Mouse (Mus musculus): Measurements from ENCODE around the gene Parp14.
"Not testable (repeated sequence)": the region's sequence is repeated elsewhere in the genome, so short reads cannot be mapped to it uniquely, and the experiment has no call there.

Parp14 gene

DNA sequence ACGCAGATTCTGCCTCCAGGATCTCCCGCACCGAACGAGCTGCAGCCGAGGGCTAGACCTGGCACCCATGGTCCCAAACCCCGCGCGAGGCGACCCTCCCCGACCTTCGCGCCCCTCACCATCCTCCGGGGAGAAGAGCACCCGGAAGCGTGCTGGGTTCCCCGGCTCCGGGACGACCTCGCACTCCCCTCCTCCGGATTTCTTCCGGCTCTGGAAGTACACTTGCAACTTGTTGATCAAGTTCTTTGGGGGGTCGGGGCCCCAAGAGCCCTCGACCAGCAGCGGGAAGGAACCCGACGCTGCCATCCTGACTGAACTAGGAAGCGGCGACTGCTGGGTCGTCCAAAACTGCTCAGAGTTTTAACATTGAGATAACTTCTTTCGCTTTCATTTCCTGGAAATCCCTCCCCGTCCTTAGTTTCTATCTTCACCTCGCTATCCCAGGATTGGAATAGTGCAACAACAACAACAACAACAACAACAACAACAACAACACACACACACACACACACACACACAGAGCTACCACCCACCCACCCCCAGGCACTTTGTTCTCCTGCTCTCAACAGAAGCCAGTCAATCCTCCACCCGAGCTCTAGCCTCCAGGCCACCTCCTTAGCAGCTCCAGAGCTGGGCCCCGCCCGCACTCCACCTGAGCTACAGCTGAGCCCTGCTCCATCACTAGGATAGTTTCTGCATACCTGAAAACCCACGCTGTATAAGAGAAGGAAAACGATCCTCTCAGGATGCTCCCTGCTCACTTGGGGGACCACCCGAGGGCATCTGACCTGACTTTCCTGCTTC is at the start of gene Parp14:
Gene Parp14 (minus strand): TSS at position 497 of the 804 bp plus-strand sequence.
- DNase-seq (ENCODE audit: low read depth, low spot score), result no peak

DNA sequence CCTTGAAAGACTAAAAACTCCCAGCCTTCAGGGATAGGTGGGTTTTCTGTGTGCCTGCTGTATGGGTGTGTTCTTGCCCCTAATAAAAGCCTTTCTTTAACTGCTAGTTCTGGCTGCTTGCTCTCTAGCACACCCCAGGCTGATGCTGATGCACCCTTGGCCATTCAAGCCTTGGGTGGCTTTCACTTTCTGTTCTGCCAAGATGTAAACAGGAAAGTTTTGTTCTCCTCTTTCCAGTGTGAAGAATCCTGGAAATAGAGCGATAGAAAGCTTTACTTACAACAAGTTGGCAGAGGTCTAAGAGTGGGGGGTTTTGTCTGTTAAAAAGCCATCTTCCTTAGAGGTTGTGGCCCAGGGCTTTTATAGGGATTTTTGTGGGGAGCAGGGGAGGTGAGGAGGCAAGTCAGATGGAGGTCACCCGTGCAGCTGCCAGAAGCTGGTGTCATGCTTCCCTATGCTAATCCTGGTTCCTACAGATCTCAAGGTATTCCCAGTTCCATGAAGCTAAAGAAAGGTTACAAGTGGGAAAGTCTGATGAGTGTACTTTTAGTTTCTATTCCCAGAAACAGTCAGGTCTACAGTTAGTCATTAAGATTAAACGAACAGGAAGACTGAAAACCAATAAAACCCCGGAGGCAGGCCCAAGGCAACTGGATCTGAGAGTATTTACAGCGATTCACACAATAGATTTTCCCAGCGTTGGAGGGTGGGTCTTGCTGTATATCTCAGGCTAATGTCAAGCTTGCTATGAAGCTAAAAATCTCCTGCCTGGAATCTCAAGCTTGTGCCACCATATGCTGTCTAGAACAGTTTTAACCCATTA is 47.6 kb upstream of the Parp14 start:
- DNase-seq (ENCODE audit: low read depth, low spot score), result no peak

DNA sequence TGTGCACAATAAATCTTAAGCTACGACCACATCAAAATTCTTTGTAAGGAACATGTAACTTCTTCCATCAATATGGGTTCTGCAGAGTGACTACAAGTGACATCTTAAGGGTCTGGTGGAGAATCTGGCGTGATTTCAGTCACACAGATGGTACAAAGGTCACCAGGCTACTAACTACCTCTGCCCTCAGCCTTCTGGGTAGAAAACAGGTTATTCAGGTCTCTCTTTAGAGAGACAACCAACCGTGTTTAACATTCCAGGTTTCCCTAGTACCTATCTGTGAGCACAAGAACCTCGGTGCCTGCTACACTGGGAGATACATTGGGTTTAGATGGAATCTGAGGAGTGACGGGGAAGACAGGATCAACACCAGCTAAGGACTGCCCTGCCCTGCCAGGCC is 43.0 kb upstream of the Parp14 start:
- no peak for DNase-seq (ENCODE audit: low read depth, low spot score)

DNA sequence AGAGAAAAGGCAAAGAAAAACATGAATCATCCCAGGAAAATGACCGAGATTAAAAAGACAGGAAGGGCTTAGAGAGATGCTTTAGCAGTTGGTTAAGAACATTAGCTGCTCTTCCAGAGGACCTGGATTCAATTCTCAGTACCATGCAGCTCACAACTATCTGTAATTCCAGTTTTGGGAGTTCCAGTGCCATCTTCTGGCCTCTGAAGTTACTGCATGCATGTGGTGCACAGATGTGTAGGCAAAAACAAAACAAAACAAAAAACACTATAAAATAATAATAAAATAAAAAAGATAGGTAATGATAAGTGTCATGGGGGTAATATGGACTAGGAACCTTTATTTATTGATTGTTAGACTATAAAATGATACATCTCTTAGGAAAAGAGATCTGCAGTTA is 42.2 kb upstream of the Parp14 start:
- DNase-seq (ENCODE audit: low read depth, low spot score), result no peak

DNA sequence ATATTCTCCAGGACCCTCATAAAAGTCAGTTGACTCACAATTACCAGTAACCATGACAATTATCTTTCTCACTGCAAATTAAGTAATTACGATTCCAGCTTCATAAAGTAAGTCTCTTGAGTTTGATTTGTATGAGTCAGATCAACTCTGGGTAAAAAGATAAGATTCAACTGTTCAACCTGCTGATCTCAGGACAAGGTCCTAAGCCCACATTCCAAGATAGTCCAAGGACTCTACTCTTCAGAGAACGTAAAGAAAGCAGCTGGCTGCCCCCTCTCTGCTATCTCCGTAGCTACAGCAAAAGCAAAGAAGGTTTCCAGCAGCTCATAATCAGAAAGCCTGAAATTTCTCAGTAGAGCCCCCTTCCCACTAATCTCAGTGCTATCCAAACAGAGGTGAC is 40.1 kb upstream of the Parp14 start:
- DNase-seq (ENCODE audit: low read depth, low spot score), result no peak

DNA sequence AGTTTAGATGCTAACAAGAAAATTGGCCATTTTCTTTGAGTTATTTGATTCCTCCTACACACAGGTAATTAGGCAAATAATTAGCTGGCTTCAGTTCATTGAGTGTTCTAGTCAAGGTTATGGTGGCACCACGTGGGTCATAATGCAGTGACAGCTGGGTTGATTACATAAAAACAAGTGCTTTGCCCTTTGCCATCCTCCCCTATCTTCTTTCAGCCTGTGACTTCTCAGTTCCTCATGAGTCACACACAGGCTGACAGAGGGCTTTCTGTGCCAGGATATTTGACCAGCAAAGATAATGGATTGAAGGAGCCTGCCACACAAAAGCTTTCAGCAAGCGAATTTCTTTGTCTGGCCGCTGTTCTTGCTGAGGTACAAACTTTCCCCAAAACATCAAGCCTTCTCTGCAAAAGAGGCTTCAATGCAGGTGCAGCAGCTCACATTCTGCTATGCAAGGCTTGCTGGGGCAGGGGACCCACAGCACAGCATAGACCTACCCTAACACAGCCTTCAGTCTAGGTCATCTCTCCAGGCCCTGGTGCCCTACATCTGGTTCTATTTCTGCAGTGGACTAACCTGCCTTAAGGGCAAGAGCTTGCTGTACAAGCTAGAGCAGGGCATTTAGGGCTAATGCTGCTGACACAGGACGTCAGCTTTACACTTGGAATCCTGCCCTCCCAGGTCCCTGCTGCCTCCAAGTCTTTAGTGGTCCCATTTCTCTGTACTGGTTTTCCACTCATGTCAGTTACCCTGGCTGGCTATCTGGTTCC is 36.3 kb upstream of the Parp14 start:
- no peak for DNase-seq (ENCODE audit: low read depth, low spot score)

DNA sequence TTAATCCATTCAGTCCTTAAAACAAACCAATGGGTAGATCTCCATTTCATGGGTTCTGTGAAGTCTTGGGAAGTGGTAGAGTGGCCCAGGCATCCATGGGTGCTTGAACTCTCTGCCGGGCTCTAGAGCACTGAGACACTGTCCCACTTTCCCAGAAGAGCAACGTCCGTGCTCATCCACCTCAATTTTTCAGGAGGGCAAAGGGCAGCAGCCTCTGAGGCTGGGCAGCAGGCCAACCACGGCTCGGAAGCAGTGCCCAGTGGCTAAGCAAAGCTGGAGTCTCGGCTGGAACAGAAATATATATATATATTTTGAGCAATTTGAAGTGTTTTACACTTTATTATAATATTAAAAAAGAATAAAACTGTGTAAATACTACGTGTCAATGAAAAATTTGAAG is 35.5 kb upstream of the Parp14 start:
- no peak for DNase-seq (ENCODE audit: low read depth, low spot score)

DNA sequence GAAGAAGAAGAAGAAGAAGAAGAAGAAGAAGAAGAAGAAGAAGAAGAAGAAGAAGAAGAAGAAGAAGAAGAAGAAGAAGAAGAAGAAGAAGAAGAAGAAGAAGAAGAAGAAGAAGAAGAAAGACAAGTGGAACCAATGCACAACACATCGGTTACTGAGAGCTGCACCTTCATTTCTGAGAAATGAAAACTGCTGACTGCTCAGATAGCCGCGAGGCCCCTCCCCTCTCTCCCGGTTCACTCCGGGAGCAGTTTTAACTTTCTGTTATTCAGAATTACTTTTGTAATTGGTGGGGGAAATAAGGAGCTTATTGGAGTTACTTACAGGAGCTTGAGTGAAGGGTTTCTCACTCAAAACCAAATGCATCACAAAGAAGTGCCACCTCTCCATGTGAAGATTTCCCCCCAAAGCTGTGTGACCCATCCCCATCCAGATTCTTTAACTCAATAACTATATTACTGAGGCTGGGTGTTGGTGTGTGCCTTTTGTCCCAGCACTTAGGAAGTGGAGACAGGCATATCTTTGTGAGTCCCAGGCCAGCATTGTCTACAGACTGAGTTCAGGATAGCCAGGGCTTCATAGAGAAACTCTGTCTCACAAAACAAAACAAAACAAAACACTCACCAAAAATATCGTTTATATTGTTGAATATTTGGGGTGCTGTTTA is 34.6 kb upstream of the Parp14 start:
- no peak for DNase-seq (ENCODE audit: low read depth, low spot score)

DNA sequence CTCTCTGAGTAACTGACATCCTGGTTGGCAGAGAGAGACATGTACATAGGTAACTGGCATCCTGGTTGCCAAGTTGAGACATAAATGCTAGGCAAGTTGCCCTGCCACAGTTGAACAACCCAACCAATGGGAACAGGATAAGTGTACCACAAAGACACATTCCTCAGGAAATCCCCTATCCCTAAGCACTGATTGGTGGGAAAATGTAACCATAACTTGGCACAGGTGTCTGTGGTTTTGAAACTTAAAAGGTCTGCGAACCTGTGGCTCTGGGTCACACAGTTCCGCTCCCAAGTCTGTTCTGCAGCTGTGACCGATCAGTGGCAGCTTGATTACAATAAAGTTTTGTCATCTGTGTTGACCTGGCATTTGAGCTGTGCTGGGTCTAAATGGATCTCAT is 34.0 kb upstream of the Parp14 start:
- no peak for DNase-seq (ENCODE audit: low read depth, low spot score)

DNA sequence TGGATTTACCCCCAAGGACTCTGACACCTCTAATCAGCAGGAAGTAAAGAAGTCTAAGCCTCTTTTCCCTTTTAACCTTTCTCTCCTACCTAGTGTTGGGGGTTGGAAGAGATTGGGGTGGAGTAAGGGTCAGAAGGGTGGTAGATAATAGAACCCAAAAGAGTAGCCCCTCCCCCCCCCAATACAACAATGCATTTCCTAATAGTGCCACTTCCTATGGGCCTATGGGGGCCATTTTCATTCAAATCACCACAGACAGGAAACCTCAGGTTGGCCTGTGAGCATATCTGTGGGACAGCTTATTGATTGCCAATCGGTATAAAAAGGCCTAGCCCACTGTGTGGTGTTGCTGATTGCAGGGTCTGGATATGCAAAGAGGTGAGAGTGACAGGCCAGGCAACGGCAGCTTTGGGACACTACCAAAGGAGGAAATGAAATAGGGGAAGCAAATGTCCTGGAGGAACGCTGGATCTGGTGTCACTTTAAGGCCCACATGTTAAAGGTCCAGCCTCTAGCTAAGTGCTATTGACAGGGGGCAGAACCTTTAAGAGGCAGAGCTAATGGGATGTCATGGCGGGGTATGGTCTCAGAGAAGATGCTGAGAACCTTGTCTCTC is 32.9 kb upstream of the Parp14 start:
- no peak for DNase-seq (ENCODE audit: low read depth, low spot score)

DNA sequence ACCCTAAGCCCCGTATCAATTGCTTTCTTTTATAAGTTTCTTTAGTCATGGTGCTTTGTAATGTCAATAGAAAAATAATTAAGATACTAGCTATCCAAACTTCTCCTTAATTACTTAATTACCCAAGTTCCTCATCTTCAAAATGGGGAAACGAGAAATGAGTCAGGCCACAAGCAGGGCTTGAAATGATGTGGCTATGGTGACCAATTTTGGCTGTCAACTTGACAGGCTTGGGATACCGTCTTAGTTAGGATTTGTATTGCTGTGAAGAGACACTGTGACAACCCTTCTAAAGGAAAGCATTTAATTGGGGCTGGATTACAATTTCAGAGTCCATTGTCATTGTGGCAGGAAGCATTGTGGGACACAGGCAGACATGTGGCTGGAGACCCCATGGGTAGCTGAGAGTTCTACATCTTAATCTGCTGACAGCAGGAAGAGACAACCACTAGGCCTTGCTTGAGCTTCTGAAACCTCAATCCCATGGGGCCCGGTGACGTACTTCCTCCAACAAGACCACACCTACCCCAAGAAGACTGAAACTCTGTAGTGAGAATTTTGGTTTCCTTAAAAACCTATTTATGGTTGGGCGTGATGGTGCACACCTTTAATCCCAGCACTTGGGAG is 31.8 kb upstream of the Parp14 start:
- no peak for DNase-seq (ENCODE audit: low read depth, low spot score)

DNA sequence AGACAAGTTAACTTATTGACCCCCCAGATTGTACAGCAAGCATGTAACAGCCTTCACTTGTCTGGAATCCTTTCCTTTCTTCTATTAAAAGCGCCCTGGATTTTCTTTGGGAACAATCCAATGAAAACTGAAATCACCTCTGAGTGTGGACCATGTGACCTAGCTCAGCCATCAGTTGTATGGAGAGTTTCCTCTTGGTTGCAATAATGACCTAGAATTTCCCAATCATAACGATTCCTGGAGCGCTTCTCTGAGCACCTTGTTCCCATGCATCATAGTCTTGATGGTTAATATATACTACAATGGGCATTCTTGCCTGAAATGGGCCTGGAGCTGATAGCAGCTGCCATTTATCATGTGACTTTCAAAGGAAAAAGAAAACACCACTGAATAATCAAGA is 29.2 kb upstream of the Parp14 start:
- DNase-seq (ENCODE audit: low read depth, low spot score), result no peak

DNA sequence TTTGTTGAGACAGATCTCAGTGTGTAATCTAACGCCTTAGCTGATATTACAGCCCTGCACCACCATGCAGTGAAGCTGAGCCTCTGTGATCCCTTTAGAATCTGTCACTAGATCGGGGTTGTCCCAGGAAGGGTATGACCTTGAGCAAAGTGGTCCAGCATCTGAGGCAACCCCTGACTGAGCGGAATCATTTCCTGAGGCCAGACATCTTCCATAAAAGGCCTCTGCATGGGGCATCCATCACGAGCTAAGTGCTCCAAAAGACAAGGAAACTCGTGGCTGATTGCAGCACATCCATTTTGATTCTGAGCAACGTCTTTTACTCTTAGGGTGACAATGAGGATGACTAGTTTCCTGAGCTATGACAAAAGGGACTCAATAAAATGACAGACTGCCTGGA is 23.7 kb upstream of the Parp14 start:
- DNase-seq (ENCODE audit: low read depth, low spot score), result no peak

DNA sequence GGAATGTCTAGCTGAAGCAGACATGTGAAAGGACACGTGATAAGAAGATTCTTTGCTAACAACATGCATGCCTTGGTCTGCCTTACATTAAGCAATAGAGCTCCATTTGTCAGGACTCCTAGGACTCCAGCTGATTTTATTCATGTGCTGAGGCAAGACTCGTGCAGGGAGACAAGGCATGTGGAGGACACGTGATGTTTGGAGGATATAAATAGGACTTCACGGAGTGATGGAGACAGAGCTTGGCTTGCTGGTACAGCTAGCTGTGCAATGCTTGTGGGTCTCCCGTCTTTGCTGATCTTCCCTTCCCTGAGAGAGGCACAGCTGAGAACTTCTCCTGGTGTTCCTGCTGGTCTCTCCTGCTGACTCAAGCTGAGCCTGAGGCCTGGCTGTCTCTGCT is 20.3 kb upstream of the Parp14 start:
- DNase-seq (ENCODE audit: low read depth, low spot score), result not testable (repeated sequence)

DNA sequence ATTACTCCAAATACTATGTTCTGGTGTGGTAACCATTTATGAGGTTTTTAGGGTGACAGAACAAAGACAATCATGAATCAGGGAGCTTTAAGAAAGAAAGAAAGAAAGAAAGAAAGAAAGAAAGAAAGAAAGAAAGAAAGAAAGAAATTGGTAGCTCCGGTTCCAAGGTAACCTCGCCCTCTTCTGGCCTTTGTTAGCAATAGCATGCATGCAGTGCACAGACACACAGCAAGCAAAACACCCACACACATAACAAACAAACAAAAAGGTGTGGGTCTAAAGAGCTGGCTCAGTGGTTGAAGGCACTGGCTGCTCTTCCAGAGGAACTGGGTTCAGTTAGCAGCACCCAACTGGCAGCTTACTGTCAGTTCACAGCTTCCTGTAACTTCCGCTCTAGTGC is 19.3 kb upstream of the Parp14 start:
- DNase-seq (ENCODE audit: low read depth, low spot score), result no peak

DNA sequence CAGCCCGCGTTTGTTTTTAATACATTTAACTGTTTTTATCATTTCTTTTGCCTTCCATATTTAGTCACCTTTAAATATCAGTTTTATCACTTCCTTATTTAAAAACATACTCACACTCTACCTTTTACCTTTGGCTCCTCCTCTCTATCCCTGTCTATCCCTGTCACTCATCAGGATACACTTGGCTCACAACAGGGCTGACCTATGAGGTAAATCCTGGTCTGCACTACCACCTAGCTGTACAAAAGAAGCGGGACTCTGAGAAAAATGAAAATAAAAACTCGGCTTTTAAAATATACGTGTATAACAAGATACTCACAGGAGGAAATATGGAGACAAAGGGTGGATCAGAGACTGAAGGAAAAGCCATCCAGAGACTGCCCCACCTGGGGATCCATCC is 17.6 kb upstream of the Parp14 start:
- no peak for DNase-seq (ENCODE audit: low read depth, low spot score)

DNA sequence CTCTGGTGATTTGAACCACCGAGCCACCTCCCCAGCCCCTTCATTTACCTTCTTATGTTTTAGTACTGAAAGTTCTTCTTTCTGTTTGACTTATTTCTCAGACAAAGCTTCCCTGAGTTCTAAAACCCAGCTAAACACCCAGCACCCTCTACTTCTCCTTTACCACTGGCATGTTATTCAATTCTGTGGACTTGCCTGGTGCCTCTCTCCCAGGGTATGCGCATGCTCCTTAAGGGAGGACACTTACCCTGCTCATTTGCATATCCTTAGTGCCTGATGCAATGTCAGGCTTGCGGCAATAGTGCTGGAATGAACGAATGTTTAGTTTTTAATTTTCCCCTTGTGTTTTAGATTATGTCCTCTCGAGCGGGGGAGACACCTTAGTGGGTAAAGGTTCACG is 16.8 kb upstream of the Parp14 start:
- no peak for DNase-seq (ENCODE audit: low read depth, low spot score)

DNA sequence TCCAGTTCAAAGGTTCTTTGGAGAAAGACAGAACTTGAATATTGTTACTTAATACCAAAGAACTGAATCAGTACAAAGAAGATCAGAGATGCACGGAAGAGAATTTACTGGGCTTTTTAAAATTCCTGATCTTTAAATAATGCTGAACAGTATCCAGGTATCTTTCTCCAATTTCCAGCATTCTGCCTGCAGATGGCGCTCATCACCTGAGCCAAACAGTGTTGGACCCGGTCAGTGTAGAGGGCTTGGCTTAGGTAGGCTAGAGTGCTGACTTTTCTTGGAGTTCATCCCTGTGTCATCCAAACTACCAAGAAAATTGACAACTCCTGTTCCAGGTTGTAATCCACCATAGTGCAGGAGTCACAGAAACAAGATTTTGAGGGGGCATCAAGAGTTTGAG is 3.1 kb upstream of the Parp14 start:
- no peak for DNase-seq (ENCODE audit: low read depth, low spot score)

DNA sequence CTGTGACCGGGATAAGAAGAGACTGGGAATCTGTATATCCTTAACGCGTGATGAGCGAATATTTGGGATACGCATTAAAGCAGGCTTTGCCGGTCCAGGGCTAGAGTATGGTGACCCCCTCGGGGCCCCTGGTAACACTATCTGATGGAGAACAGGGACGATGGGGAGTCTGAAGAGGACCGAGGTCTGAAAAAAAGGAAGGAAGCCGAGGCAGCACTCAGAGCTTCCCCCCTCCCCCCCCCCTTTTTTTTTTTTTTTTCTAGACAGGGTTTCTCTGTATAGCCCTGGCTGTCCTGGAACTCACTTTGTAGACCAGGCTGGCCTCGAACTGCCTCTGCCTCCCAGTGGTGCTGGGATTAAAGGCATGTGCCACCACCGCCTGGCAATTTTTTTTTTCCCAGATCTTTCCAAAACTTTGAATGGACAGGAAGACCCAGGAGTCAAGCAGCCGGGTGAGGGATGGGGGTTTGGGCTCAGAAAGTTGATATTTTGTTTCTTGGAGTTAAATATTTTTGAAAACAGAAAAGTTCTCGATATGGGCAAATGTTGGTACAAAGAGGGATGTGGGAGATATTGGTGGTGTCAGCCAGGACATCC is 1.2 kb upstream of the Parp14 start:
- DNase-seq (ENCODE audit: low read depth, low spot score), result no peak

DNA sequence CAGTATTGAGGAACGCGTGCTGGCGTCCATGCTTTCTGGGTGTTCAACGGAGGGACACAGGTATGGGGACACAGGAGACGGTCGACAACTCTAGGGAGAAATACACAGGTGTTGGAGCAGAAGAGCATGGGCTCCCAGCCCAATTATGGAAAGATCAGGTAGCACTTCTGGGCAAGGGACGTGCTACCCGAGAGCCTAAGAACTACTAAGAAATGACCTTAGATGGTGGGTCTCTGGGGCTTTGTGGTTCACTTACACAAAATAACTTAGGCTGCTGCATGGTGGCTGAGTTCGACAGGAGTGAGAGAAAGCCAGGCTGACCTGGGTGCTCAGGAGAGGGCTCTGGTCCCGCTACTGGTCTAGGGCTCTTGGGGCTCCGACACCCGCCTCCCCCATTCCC is 554 bp upstream of the Parp14 start:
- no peak for DNase-seq (ENCODE audit: low read depth, low spot score)
